Mouse (Mus musculus) adrenal gland, adult (tissue): ENCODE data around the gene Ceacam9.

Experiments
- DNase-seq, 2 experiments: peaks; one replicate each; pipeline ENCODE4 v3.0.0; 2022 to 2023; ENCODE audit warnings: low spot score in 1 of 2; ENCODE audit not compliant: inconsistent age in 2 of 2

Ceacam9 gene

DNA sequence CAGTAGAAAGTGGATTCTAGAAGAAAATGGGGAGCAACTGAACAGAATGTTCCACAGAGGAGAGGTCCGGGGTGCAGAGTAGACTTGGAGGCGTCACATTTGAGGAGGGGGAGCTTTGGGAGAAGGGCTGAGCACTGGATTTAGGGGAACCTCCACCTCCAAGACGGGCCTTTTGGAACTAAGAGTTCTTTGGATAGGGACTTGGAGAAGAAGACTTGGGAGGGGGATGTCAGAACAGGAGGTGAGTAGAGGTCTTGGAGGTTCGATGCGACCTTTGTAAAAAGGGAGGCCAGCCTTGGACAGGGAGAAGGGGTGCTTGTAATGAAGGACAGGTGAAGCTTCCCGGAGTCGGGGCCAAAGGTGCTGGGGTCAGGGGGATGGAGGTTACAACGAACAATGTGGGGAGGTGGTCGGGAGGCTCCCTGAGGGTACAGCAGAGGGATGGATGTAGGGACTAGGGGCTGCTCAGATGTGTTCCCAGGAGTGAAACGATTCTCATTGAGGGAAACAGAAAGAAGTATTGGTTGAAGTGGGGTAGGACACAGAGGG is 17.4 kb downstream of the Ceacam9 start:
- DNase-seq = peak in 1 of 2 experiments; percentile 46

DNA sequence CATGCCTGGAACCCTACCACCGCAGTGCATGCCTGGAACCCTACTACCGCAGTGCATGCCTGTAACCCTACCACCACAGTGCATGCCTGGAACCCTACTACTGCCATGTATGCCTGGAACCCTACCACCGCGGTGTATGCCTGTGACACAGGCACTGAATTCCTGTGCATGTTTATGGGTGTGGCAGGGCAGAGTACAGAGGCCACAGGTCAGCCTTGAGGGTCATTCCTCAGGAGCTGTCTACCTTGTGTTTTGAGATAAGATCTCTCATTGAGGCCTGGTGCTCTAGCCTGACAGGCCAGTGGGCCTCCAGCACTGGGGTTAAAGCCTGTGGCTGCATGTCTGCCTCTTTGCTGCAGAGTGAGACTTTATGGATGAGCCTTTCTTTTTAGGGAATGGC is 23.6 kb downstream of the Ceacam9 start:
- no peak for DNase-seq

GRCm38 (mm10) chr7:16746093-16746492 is 24.4 kb downstream of the Ceacam9 start:
- peak; percentile 21 to 77 for DNase-seq

- no peak for DNase-seq
Observed at GRCm38 (mm10) chr7:16747656-16748055, 25.9 kb downstream of the Ceacam9 start.

GRCm38 (mm10) chr7:16752016-16752415 is 30.3 kb downstream of the Ceacam9 start:
- DNase-seq = no peak

- DNase-seq = peak in 1 of 2 experiments; percentile 50
Observed at GRCm38 (mm10) chr7:16755362-16756017, 33.8 kb downstream of the Ceacam9 start.

- DNase-seq = no peak
Observed at GRCm38 (mm10) chr7:16758872-16759574, 37.3 kb downstream of the Ceacam9 start.

DNA sequence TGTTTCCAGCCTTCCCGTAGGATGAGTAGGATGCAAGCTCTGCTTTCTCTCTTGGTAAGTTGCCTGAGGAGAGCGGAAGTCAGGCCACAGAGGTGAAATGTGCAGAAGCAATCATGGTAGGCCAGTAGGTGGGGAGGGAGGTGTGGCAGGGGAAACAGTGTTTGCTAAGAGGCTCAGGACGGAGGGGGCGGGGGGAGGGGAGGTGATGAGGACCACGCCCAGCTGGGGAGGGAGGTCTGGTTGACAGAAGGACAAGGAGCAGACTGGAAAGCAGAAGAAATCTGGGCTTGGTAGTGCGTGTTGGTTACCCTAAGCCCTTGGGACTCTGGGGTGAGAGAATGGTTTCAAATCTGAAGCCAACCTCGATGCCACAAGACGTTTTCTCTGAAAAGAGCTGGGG is 38.6 kb downstream of the Ceacam9 start:
- peak in 1 of 2 experiments; percentile 60 for DNase-seq

DNA sequence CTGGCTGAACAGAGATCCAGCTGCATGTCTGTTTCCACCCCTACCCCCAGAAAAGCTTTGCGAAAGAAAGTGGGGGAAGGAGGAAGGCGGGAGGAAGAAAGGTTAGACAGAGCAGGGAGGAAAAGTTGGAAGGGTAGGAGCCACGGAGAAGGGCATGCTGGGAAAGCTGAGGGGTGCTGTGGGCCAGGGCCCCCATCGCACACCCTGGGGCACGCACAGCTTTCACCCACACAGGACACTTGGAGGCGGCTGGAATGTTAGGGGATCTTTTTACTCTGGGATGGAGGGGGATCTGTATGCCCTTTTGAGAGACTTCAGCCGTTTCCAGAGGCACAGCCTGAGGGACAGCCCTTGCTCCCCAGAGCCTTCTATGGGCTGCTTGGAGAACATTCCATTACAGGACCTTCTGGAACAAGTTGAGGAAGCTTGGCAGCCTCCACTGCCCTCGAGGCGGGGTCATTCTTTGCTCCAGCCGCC is 39.3 kb downstream of the Ceacam9 start:
- DNase-seq = peak; percentile 42 to 71

DNA sequence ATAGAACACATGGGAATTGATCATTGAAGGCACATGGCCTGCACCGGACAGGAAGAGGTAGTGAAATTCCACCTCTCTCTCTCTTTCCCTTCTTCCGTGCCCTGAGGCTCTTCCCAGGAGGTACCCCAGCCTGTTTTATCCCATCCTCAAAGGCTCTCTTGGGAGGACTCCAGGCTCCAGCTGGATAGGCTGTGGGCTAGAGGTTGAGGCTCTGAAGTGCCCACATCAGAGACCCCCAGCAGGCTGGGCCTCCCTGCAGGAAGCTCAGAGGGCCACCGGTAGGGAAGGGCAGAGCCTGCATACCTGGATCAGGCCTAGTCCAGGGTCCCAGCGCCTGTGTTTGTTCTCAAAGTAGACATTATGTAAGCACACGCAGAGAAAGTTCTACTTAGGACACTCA is 39.9 kb downstream of the Ceacam9 start:
- DNase-seq = peak in 1 of 2 experiments; percentile 40

DNA sequence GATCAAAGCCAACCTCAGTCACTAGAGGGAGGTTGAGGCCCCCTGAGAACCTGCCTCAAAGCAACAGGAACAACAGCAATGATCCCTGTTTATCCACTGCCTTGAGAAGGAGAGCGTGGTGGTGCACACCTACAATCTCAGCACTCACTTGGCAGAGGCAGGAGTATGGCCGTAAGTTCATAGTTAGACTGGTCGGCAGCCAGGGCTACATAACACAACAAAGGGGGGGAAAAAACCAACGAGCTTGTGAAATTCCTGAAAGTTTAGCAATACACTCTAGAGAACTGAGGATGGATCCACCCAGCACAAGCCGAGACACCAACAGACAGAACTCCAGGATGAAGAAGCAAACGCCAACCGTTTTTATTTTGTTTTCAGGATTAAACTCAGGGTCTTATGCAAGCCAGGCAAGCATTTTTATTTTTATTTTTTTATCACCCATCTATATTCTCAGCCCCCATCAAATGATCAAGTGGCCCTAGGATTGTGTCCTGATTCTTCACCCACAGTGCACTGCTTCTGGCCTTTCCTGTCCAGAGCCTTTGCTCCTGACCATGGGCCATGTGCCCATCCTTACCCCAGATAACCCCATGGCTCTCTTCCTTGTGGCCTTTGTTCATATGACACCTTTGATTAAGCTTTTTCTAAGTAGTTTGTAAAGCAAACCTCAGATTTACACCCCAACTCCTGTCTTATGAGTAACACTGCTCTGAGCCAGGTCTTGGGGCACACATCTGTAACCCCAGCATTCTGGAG is 41.9 kb downstream of the Ceacam9 start:
- DNase-seq = peak in 1 of 2 experiments; percentile 52

DNA sequence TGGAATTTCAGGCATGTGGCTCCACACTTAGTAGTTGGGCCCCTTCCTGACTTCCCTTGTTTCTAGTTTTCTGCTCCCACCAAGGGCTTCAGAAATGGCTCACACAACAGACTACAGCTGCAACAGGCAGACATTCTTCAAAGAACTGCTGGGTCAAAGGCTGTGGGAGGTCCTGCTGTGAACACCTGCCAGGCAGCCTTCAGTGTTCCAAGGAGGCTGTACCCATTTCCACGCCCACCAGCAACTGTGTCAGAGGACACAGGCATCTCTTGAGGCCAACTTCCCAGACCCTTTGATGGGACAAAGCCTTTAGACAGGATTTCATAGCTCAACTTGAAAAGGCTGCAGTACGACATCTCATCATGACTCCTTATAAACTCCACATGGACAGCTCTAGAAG is 44.7 kb downstream of the Ceacam9 start:
- peak in 1 of 2 experiments; percentile 52 for DNase-seq
